Mouse (Mus musculus): Measurements from ENCODE around the gene Pdzd7.

DNA sequence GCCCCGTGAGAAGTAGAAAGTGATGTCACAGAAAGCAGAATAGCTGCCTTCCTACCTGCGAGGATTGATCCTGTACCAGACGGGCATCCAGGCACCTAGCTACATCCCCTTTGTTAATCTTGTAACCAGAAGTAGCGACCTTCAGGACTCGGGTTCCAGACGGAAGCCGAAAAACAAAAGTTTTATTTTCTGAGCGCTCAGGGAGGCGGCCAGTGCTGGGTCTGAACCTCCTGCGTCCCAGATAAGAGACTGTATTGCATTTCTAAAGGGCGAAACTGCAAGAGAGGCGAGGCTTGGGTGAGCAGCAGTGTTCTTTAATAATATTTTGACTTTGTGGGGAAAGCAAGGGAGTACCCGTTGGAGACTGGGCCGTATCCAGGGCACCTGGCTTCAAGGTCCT lies 13.3 kb upstream of the Pdzd7 start:
- TF ChIP-seq POLR2A (IDR thresholded peaks at IDR 0.05; ENCODE audit: extremely low read depth, insufficient read depth, low read length) (no peak), CTCF (IDR thresholded peaks at IDR 0.05; ENCODE audit: low read depth, low read length) (no peak)
